Mouse (Mus musculus): ENCODE measurements at regions not wholly inside any gene's neighbourhood (a gene's known extent, or its start where the extent isn't known, plus 50 kb on each side); places are given as distances from the start of the nearest gene placed in this dataset.

DNA sequence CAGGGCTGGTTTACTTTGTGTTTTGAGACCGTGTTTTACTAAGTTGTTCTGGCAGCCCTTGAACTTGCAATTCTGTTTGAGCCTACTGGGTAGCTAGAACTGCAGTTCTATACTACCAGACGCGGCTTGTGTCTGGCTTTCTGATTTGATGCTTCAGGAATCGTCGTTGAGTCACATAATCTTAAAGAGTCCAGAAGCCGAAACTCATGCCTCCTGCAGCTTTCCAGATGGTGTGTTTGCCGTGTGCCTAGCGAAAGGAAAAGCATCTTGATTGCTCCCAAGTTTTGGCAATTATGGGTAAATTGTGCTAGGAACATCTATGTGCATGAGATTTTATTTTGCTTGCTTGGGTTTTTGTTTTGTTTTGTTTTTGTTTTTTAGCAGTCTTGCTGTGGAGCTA lies 99.6 kb upstream of the Tgm3 start:
- TF ChIP-seq CTCF (IDR thresholded peaks at IDR 0.05; ENCODE audit: low read depth), result no peak
- TF ChIP-seq EP300 (IDR thresholded peaks at IDR 0.05; ENCODE audit: low read depth), result no peak

Measured in liver, embryonic 14.5 days (tissue).